Mouse (Mus musculus): ENCODE measurements around the gene Gga3.

Gga3 gene

DNA sequence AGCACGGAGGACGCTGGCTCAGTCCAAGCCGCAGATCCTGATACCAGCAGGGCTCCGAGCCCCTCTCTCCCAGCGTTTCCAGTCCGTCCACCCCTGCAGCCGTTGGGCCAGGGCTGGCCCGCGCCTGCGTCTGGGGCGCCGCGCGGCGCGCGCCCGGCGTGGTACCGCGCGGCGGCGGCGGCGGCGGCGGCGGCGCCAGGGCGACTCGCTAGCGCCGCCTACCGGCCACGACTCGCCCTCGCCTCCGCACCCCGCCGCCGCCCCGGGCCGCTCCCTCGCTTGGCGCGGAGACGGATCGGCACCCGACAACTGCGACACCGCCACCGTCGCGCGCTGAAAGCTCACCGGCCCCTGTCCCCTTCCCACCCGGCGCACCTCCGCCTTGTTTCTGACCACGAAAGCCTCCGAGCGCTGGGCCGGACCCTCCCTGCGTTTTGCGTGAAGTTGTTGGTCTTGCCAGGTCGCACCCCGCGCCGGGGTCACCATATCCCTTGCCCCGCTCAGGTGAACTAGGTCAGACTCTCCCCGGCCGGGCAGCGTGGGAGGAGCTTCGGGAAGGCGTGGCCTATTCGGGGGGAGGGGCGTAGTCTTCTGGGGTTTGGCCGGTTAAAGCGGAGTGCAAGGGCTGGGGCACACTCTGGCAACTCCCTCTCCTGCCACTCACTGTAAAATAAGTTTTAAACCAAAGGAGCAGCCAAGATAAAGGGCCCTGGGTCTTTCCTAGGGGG, 8.7 kb upstream of the Gga3 start, which contains the start of gene Mif4gd:
Gene Mif4gd, minus strand, starts transcription at position 560 of the 728 bp plus-strand sequence.
- peak; percentile 58 for ATAC-seq (ENCODE audit: low TSS enrichment)

- ATAC-seq (ENCODE audit: low TSS enrichment) = no peak; the same call in none of the 2 replicates
Observed at GRCm38 (mm10) chr11:115612059-115612409, 8.2 kb upstream of the Gga3 start.

- no peak for ATAC-seq (ENCODE audit: low TSS enrichment)
Observed at GRCm38 (mm10) chr11:115611173-115611572, 7.3 kb upstream of the Gga3 start.

DNA sequence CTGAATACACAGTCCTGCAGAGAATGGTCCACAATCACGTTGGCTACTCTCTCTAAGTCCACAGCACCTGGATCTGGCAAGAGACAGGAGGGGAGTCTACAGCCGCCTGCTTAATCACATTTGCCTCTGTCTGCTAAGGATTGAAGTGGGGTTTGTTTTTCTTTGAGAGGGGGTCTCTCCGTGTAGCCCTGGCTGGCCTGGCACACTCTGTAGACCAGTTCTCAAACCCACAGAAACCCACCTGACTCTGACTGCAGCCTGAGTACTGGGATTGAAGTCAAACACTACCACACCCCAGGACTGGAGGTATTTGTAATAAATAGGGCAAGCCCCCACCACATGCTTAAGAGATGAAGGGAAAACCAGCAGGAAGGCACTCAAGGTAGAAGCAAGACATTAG, 5.7 kb upstream of the Gga3 start:
- no peak for ATAC-seq (ENCODE audit: low TSS enrichment)

GRCm38 (mm10) chr11:115608421-115609399, 4.9 kb upstream of the Gga3 start:
- no peak for ATAC-seq (ENCODE audit: low TSS enrichment)

- ATAC-seq (ENCODE audit: low TSS enrichment) = no peak
Observed at GRCm38 (mm10) chr11:115606733-115607132, 2.9 kb upstream of the Gga3 start.

GRCm38 (mm10) chr11:115604304-115604696, 449 bp upstream of the Gga3 start:
- ATAC-seq (ENCODE audit: low TSS enrichment) = no peak; the same call in 1 of the 2 replicates

- ATAC-seq (ENCODE audit: low TSS enrichment) = no peak
Observed at GRCm38 (mm10) chr11:115603128-115603475, 749 bp downstream of the Gga3 start.

GRCm38 (mm10) chr11:115601174-115601573, 2.7 kb downstream of the Gga3 start:
- no peak for ATAC-seq (ENCODE audit: low TSS enrichment)

DNA sequence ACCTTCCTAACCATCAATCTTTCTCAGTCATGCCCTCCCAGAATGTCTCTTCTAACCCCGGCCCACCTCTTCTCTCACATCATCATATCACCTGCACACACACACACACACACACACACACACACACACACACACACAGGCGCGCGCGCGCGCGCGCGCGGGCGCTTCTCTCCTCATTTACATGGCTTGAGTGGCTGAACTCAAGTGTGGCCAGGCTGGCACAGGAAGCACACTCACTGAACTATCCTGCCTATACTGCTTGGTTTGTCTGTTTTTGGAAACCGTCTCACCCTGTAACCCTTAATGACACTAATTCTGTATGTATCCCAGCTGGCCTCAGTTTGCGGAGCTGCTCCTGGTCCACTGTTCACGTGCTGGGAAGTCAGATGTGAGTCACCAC, 3.1 kb downstream of the Gga3 start:
- ATAC-seq (ENCODE audit: low TSS enrichment) = no peak

- ATAC-seq (ENCODE audit: low TSS enrichment) = peak; percentile 54
Observed at GRCm38 (mm10) chr11:115599722-115600121, 4.1 kb downstream of the Gga3 start.

- no peak for ATAC-seq (ENCODE audit: low TSS enrichment)
Observed at GRCm38 (mm10) chr11:115598309-115598708, 5.5 kb downstream of the Gga3 start.

GRCm38 (mm10) chr11:115595209-115595608, 8.6 kb downstream of the Gga3 start:
- no peak for ATAC-seq (ENCODE audit: low TSS enrichment)

DNA sequence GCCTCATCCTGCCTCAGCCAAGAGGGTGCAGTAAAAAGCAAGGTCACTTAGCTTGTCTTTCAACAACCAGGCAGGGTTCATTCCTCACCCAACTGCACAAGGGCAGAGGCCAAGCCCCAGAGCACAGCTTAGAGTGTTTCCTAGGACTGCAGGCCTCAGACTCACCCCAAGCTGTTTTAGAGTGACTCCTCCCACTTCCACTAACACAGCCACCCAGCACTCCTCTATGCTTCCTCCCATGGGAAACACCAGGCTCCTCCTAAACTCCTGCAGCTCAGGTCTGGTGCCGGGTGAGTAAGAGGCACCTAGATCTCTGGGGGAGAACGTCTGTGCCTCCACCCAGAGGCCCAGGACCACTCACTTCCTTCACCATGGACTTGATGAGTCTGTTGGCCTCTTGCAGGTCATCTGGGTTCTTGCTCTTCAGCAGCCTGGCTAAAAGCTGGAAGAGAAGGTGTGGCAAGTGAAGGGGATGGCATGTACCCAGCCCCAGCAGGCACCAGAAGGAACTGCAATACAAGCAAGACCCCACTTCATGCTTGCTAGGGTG, 13.2 kb downstream of the Gga3 start:
- ATAC-seq (ENCODE audit: low TSS enrichment) = no peak

- no peak for ATAC-seq (ENCODE audit: low TSS enrichment)
Observed at GRCm38 (mm10) chr11:115587984-115588383, 15.9 kb downstream of the Gga3 start.

DNA sequence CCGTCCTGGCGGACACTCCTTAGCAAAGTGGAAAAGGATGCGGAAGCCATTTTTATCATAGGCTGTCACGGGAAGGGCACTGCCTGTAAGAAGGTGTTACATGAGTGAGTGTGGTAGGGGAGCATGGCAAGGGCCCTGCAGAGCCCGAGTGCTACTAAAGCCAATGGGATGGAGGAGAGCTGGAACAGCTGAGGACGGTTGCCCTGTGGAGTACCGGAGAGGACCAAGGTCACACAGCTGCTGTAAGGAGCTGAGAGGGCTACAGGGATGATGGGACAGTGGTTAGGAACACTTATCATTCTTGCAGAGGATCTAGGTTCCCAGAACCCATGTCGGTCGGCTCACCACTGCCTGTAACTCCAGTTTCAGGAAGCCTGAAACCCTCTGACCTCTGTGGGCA, 17.4 kb downstream of the Gga3 start:
- ATAC-seq (ENCODE audit: low TSS enrichment) = no peak

GRCm38 (mm10) chr11:115585573-115586100, 18.2 kb downstream of the Gga3 start:
- ATAC-seq (ENCODE audit: low TSS enrichment) = no peak

- no peak for ATAC-seq (ENCODE audit: low TSS enrichment)
Observed at GRCm38 (mm10) chr11:115584376-115585073, 19.3 kb downstream of the Gga3 start.

DNA sequence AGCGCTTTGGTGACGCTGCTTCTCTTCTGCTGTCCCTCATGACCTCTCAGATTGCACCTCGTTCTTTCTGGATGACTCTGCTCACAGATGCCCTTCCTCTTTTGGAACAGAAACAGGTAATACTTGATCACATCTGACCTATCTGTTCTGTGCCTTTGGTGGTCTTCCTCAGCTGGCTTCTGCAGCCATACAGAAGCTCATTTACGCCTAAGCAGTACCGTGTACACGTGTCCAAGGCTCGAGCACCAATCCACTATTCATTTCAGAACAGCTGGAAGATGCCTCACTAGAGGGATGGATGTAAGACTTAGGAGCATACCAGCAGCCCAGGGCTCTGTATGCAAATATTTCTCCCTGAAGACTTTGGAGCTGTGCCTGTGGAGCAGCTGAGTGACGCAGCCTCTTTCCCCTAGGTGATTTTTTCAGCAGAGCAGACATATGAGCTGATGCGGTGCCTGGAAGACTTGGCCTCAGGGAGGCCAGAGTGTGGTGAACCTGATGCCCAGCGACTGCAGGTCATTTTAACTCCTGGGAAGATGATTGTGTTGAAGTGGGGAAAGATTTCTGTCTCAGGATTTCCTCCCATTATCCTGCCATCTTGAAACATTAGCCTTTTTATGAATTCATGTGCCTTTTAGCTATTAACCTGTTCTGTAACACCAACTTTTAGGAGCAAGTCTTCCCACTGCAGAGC, 20.8 kb downstream of the Gga3 start:
- peak; percentile 36; the same call in 1 of the 2 replicates for ATAC-seq (ENCODE audit: low TSS enrichment)

- no peak for ATAC-seq (ENCODE audit: low TSS enrichment)
Observed at GRCm38 (mm10) chr11:115579080-115579479, 24.8 kb downstream of the Gga3 start.

DNA sequence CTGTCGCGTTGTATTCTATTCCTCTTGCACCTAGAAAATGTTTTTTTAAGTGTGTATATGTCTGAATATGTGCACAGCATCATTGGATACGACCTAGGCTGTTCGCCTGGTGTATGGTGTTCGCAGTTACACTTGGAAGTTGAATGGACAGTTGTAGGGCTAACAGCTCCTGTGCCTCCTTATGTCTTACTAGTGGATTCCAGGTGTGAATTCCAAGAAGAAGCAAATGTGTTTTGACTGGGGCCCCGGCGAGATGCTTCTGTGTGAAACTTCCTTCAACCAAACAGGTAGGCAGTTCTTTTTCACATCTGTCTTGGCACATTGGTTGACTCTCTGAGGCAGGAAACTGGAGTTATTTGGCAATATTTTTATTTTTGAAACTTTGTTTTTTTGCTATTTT, 38.9 kb downstream of the Gga3 start:
- ATAC-seq (ENCODE audit: low TSS enrichment) = no peak
